Comparison of ENCODE assay signal across 8 mouse cellular contexts in genomic region chr5:138256094-138256467, GRCm38 (mm10). TPM values are rescaled to one million over a fixed set of nuclear protein-coding genes. Genes with fewer than 3 reads are reported as not detected.
DNase-seq lines count a peak whose midpoint lies in the region; ATAC-seq and TF ChIP-seq lines count a peak whose summit lies in the region.

No protein-coding gene starts in this region.

- ATAC-seq in heart, embryonic 13.5 days (ENCODE audit: extremely low read depth, insufficient number of reproducible peaks, low FRiP score, low TSS enrichment): no peak
- ATAC-seq in forebrain, embryonic 12.5 days (ENCODE audit: low FRiP score): no peak
- ATAC-seq in liver, embryonic 14.5 days (ENCODE audit: insufficient read depth): 0 out of 2 replicates have a peak, but pooled peaks have one; percentile 0
- no peak for ATAC-seq in activated CD4-positive, CD25-positive, alpha-beta regulatory T cell, adult 4 months

- TF ChIP-seq CTCF in E14TG2a.4 (conservative IDR thresholded peaks at IDR 0.05; ENCODE audit: low read length): no peak
- TF ChIP-seq CTCF in liver, embryonic 14.5 days (IDR thresholded peaks at IDR 0.05; ENCODE audit: low read depth): no peak

- peak overlapping the region; percentile 85 for H3K4me2 ChIP-seq in heart, embryonic 13.5 days
- H3K4me2 ChIP-seq in forebrain, embryonic 12.5 days: peak overlapping the region; percentile 77
- peak overlapping the region; percentile 82 for H3K4me2 ChIP-seq in liver, embryonic 14.5 days (ENCODE audit: low read depth)

- H3K9me3 ChIP-seq in heart, embryonic 13.5 days: no peaks in the 10 kb centered on the region
- no peaks in the 10 kb centered on the region for H3K9me3 ChIP-seq in E14TG2a.4 (ENCODE audit: low read length)
- no peaks in the 10 kb centered on the region for H3K9me3 ChIP-seq in forebrain, embryonic 12.5 days
- no peaks in the 10 kb centered on the region for H3K9me3 ChIP-seq in liver, embryonic 14.5 days (ENCODE audit: control insufficient read depth, low read length)

- H3K4me1 ChIP-seq in heart, embryonic 13.5 days: peaks cover 49% of the 10 kb centered on the region
- H3K4me1 ChIP-seq in E14TG2a.4 (replicated peaks; ENCODE audit: low read depth, low read length): peaks cover 53% of the 10 kb centered on the region
- H3K4me1 ChIP-seq in forebrain, embryonic 12.5 days: peaks cover 16% of the 10 kb centered on the region
- H3K4me1 ChIP-seq in liver, embryonic 14.5 days (replicated peaks; ENCODE audit: control insufficient read depth in 2 of 2, insufficient read depth in 2 of 2, low read length in 1 of 2): peaks cover 18 to 28% of the 10 kb centered on the region in 2 experiments

- no peak for TF ChIP-seq EP300 in liver, embryonic 14.5 days (IDR thresholded peaks at IDR 0.05; ENCODE audit: low read depth)

- no peak for DNase-seq in heart, adult 18-20 months
- DNase-seq in liver, embryonic 14.5 days (ENCODE audit: low read depth in 3 of 3, low spot score in 3 of 3): no peak
- DNase-seq in right cerebral cortex, adult 2 months (ENCODE audit: low spot score in 2 of 2): no peak
- DNase-seq in testis, postnatal 10 days (ENCODE audit: low spot score): no peak

- H3K27ac ChIP-seq in heart, embryonic 13.5 days (replicated peaks): peak overlapping the region; percentile 89
- H3K27ac ChIP-seq in forebrain, embryonic 12.5 days: peak overlapping the region; percentile 78
- peak overlapping the region; percentile 41 for H3K27ac ChIP-seq in liver, embryonic 14.5 days

- H3K27me3 ChIP-seq in heart, embryonic 13.5 days (replicated peaks): no peaks in the 10 kb centered on the region
- H3K27me3 ChIP-seq in E14TG2a.4 (ENCODE audit: insufficient read depth, low read length): no peaks in the 10 kb centered on the region
- no peaks in the 10 kb centered on the region for H3K27me3 ChIP-seq in forebrain, embryonic 12.5 days
- H3K27me3 ChIP-seq in liver, embryonic 14.5 days (ENCODE audit: control insufficient read depth, insufficient read depth, low read length): no peaks in the 10 kb centered on the region

- H3K36me3 ChIP-seq in heart, embryonic 13.5 days: peaks cover 35% of the 10 kb centered on the region
- peaks cover 41% of the 10 kb centered on the region for H3K36me3 ChIP-seq in E14TG2a.4 (ENCODE audit: insufficient read depth, low read length)
- H3K36me3 ChIP-seq in forebrain, embryonic 12.5 days (replicated peaks): peaks cover 33% of the 10 kb centered on the region
- H3K36me3 ChIP-seq in liver, embryonic 14.5 days (replicated peaks; ENCODE audit: control insufficient read depth, insufficient read depth, low read depth): peaks cover 6% of the 10 kb centered on the region

- peak overlapping the region; percentile 89 for H3K9ac ChIP-seq in heart, embryonic 13.5 days
- H3K9ac ChIP-seq in forebrain, embryonic 12.5 days: peak overlapping the region; percentile 60
- H3K9ac ChIP-seq in liver, embryonic 14.5 days (replicated peaks): peak overlapping the region; percentile 68

- WGBS in heart, embryonic 13.5 days: 19% methylated on average over 7 of the region's 7 CpGs
- WGBS in forebrain, embryonic 12.5 days: 19% methylated on average over 7 of the region's 7 CpGs
- 11% methylated on average over 7 of the region's 7 CpGs for WGBS in liver, embryonic 14.5 days (ENCODE audit: insufficient replicate concordance)

- peak overlapping the region; percentile 86 for H3K4me3 ChIP-seq in heart, embryonic 13.5 days
- H3K4me3 ChIP-seq in E14TG2a.4 (replicated peaks; ENCODE audit: low read length): peak overlapping the region; percentile 95
- H3K4me3 ChIP-seq in forebrain, embryonic 12.5 days (replicated peaks): peak overlapping the region; percentile 65
- peak overlapping the region; percentile 71 to 76 for H3K4me3 ChIP-seq in liver, embryonic 14.5 days (ENCODE audit: insufficient read depth in 1 of 2, low read depth in 2 of 2, low read length in 2 of 2)

RNA-seq across cellular contexts. Expression of gene Lamtor4, which starts 0.8 kb away (rescaled TPM):
- polyA plus RNA-seq in heart, embryonic 13.5 days (2015; fragmentation: Nextera tagmentation; extraction: Ambion mirVana): 77.9 and 86.8 TPM in 2 replicates
- total RNA-seq in heart, adult 18-20 months (2021): 10 to 100 TPM; 58.7 to 64.6 TPM
- 42.3 and 47.3 TPM in 2 replicates for polyA plus RNA-seq in forebrain, embryonic 12.5 days (2016; fragmentation: Nextera tagmentation; extraction: Ambion mirVana)
- 26.2 and 36.3 TPM in 2 replicates for polyA plus RNA-seq in liver, embryonic 14.5 days (2012; rRNA removed)
- polyA plus RNA-seq in liver, embryonic 14.5 days (2014; fragmentation: Nextera tagmentation; extraction: Ambion mirVana): 35.5 and 35.6 TPM in 2 replicates
- 100 to 1,000 TPM; 112 to 123 TPM for polyA plus RNA-seq in activated CD4-positive, CD25-positive, alpha-beta regulatory T cell, adult 4 months (2017; shearing (Covaris generic))

RNA-seq across cellular contexts. Expression of gene BC037034, which starts 7.8 kb away (rescaled TPM):
- polyA plus RNA-seq in heart, embryonic 13.5 days (2015; fragmentation: Nextera tagmentation; extraction: Ambion mirVana): 2.9 and 3.0 TPM in 2 replicates
- total RNA-seq in heart, adult 18-20 months (2021): 1 to 10 TPM; 3.2 to 4.2 TPM
- polyA plus RNA-seq in forebrain, embryonic 12.5 days (2016; fragmentation: Nextera tagmentation; extraction: Ambion mirVana): 14.0 and 16.0 TPM in 2 replicates
- 22.4 and 27.6 TPM in 2 replicates for polyA plus RNA-seq in liver, embryonic 14.5 days (2012; rRNA removed)
- polyA plus RNA-seq in liver, embryonic 14.5 days (2014; fragmentation: Nextera tagmentation; extraction: Ambion mirVana): 1.9 and 2.5 TPM in 2 replicates
- polyA plus RNA-seq in activated CD4-positive, CD25-positive, alpha-beta regulatory T cell, adult 4 months (2017; shearing (Covaris generic)): 1 to 10 TPM; 3.9 to 4.7 TPM

RNA-seq across cellular contexts. Expression of gene Gal3st4, which starts 16.6 kb away (rescaled TPM):
- polyA plus RNA-seq in heart, embryonic 13.5 days (2015; fragmentation: Nextera tagmentation; extraction: Ambion mirVana): 0.64 and 1.0 TPM in 2 replicates
- under 1 TPM; 0.15 to 0.32 TPM for total RNA-seq in heart, adult 18-20 months (2021)
- polyA plus RNA-seq in forebrain, embryonic 12.5 days (2016; fragmentation: Nextera tagmentation; extraction: Ambion mirVana): 3.3 and 3.9 TPM in 2 replicates
- 0.01 TPM in 1 of 2 replicates, not detected in the other for polyA plus RNA-seq in liver, embryonic 14.5 days (2012; rRNA removed)
- polyA plus RNA-seq in liver, embryonic 14.5 days (2014; fragmentation: Nextera tagmentation; extraction: Ambion mirVana): 0.14 and 0.18 TPM in 2 replicates
- under 1 TPM; 0.43 to 0.49 TPM for polyA plus RNA-seq in activated CD4-positive, CD25-positive, alpha-beta regulatory T cell, adult 4 months (2017; shearing (Covaris generic))

RNA-seq across cellular contexts. Expression of gene Gm43720, which starts 23.7 kb away (rescaled TPM):
- polyA plus RNA-seq in heart, embryonic 13.5 days (2015; fragmentation: Nextera tagmentation; extraction: Ambion mirVana): 0.04 and 0.06 TPM in 2 replicates
- not detected for total RNA-seq in heart, adult 18-20 months (2021)
- polyA plus RNA-seq in forebrain, embryonic 12.5 days (2016; fragmentation: Nextera tagmentation; extraction: Ambion mirVana): 0.10 and 0.19 TPM in 2 replicates
- polyA plus RNA-seq in liver, embryonic 14.5 days (2012; rRNA removed): not detected in 2 replicates
- 0.01 and 0.04 TPM in 2 replicates for polyA plus RNA-seq in liver, embryonic 14.5 days (2014; fragmentation: Nextera tagmentation; extraction: Ambion mirVana)
- not detected for polyA plus RNA-seq in activated CD4-positive, CD25-positive, alpha-beta regulatory T cell, adult 4 months (2017; shearing (Covaris generic))

RNA-seq across cellular contexts. Expression of gene Gpc2, which starts 23.7 kb away (rescaled TPM):
- 9.3 and 9.7 TPM in 2 replicates for polyA plus RNA-seq in heart, embryonic 13.5 days (2015; fragmentation: Nextera tagmentation; extraction: Ambion mirVana)
- total RNA-seq in heart, adult 18-20 months (2021): under 1 TPM in 1 of 2 experiments, not detected in 1; 0.15 TPM
- 121 and 140 TPM in 2 replicates for polyA plus RNA-seq in forebrain, embryonic 12.5 days (2016; fragmentation: Nextera tagmentation; extraction: Ambion mirVana)
- polyA plus RNA-seq in liver, embryonic 14.5 days (2012; rRNA removed): 1.7 and 2.5 TPM in 2 replicates
- polyA plus RNA-seq in liver, embryonic 14.5 days (2014; fragmentation: Nextera tagmentation; extraction: Ambion mirVana): not detected in 2 replicates
- not detected for polyA plus RNA-seq in activated CD4-positive, CD25-positive, alpha-beta regulatory T cell, adult 4 months (2017; shearing (Covaris generic))
